Mouse (Mus musculus) heart, adult 2 months (tissue): ENCODE results near the gene Psmd6. TPM values are rescaled to one million over a fixed set of nuclear protein-coding genes. Genes with fewer than 3 reads are reported as not detected.

Experiments used
- DNase-seq, 2 experiments: peaks; one replicate each; pipeline ENCODE4 v3.0.0; 2021
- H3K27ac ChIP-seq: fragments of 200-600 bp; 2 replicates; pipeline ENCODE4 v1.8.1; 2022
- H3K27me3 ChIP-seq: fragments of 200-500 bp; 2 replicates; pipeline ENCODE4 v1.6.1; 2012; ENCODE audit warnings: mild to moderate bottlenecking, low read length, inconsistent platforms, mixed read lengths; ENCODE audit not compliant: control insufficient read depth, insufficient read depth
- H3K36me3 ChIP-seq: fragments of 200-500 bp; 2 replicates; pipeline ENCODE4 v1.6.1; 2012; ENCODE audit warnings: low read length, inconsistent platforms; ENCODE audit not compliant: control insufficient read depth, insufficient read depth
- H3K4me1 ChIP-seq: fragments of 200-500 bp; 2 replicates; pipeline ENCODE4 v1.6.1; 2011; ENCODE audit warnings: low read length; ENCODE audit not compliant: control insufficient read depth, insufficient read depth
- H3K4me3 ChIP-seq: fragments of 200-600 bp; 2 replicates; pipeline ENCODE4 v1.8.1; 2022
- H3K79me2 ChIP-seq: fragments of 200-500 bp; replicated peaks from 2 replicates; pipeline ENCODE4 v1.6.1; 2012; ENCODE audit warnings: mild to moderate bottlenecking, inconsistent platforms, low read length, moderate library complexity, mixed read lengths; ENCODE audit not compliant: control insufficient read depth, insufficient read depth
- H3K9ac ChIP-seq: fragments of 200-500 bp; 2 replicates; pipeline ENCODE4 v1.6.1; 2012; ENCODE audit warnings: low read depth, mild to moderate bottlenecking, control low read depth, inconsistent platforms, low read length, mixed read lengths
- CTCF ChIP-seq: fragments of 200-600 bp; IDR thresholded peaks from 2 replicates; pipeline ENCODE4 v1.8.1; 2022; ENCODE audit warnings: antibody characterized with exemption, mild to moderate bottlenecking, moderate library complexity
- EP300 ChIP-seq: fragments of 200-500 bp; IDR thresholded peaks from 2 replicates; pipeline ENCODE4 v1.6.1; 2011; ENCODE audit warnings: low read depth, low read length, control low read depth; ENCODE audit not compliant: insufficient read depth
- POLR2A ChIP-seq: fragments of 200-500 bp; IDR thresholded peaks from 2 replicates; pipeline ENCODE4 v1.6.1; 2011; ENCODE audit warnings: mild to moderate bottlenecking, low read depth, low read length, control low read depth; ENCODE audit not compliant: insufficient read depth
- WGBS: fragments of 180-500 bp; shearing (Covaris S2); methylation state at CpG from one replicate; pipeline ENCODE4 v1.1.7; 2018; 5-methylcytosine and 5-hydroxymethylcytosine counted together
- intact Hi-C: fragments of 180-260 bp; cut with DNase I; formaldehyde crosslinking; loops from one replicate; pipeline ENCODE4 v1.15.1; 2025
- polyA plus RNA-seq: library from polyadenylated mRNA; depleted of rRNA; stranded (reverse); fragments of >200 nt; gene quantifications from 2 replicates; pipeline ENCODE4 v1.2.3, GENCODE M21; 2012; rRNA removed
- total RNA-seq, 2 experiments: library from RNA; stranded (reverse); gene quantifications; 2 replicates each; pipeline ENCODE4 v1.2.3; 2021

Gene Psmd6
- total and polyA plus RNA-seq, 3 experiments, result 26.0 to 84.4 (median 73.3) TPM

DNA sequence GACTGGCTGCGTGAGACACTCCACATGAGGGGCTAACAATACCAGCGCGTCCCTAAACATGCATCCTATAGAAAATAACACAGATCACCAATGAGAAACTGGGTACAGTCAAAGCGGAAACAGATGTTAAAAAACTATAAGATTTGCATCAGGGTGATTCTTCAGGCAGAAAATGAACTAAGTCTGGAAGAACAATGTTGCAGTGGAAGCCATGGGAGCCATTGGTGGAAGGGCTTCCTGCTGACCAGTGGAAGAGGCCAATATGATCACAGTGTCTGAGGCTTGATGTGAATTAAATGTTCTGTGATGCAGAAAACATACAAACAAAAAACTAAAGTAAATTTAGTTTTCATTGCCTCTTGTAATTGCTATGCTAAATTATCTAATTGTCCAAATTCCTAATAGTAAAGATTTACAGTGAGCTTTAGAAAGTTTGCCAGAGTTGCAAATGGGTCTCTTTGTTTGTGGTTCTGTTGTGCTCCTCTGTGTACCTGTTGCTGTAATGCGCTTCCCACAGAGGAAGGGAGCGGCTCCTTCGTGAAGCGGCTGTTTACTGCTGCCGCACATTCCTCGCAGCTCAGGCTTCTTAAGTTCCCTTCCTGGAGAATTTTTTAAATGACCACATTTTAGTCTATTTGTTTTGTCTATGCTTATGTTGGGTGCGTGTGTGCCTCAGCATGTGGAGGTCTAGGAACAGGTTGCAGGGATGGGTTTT lies 58.1 kb downstream of the Psmd6 start:
- intact Hi-C loops, result no loop called here
- Histone ChIP-seq H3K27ac (no peak overlapping the region), H3K36me3 (peaks cover 8% of the 10 kb centered on the region), H3K79me2 (no peaks in the 10 kb centered on the region), H3K9ac (no peak overlapping the region), H3K27me3 (no peaks in the 10 kb centered on the region), H3K4me3 (no peak overlapping the region), H3K4me1 (peaks cover 5% of the 10 kb centered on the region)
- TF ChIP-seq CTCF, result no peak
- no peak for TF ChIP-seq EP300
- TF ChIP-seq POLR2A, result no peak
- WGBS, result 92% methylated on average over 11 of the region's 11 CpGs
- DNase-seq, result no peak

Other genes starting within 250 kb of the Psmd6 start
- gene Gm281, start 206.5 kb downstream of the Psmd6 start, total RNA-seq, result not detected
- gene Gm281, start 206.5 kb downstream of the Psmd6 start, polyA plus RNA-seq, result 0.18 TPM in 1 of 2 replicates, not detected in the other
- gene Atxn7, start 159.5 kb downstream of the Psmd6 start, total RNA-seq, result 10 to 100 TPM; 16.1 to 16.2 TPM
- 13.9 and 22.4 TPM in 2 replicates for gene Atxn7, start 159.5 kb downstream of the Psmd6 start, polyA plus RNA-seq
- 10 to 100 TPM; 80.1 to 99.4 TPM for gene Thoc7, start 159.1 kb downstream of the Psmd6 start, total RNA-seq
- gene Thoc7, start 159.1 kb downstream of the Psmd6 start, polyA plus RNA-seq, result 30.6 and 38.3 TPM in 2 replicates
- not detected for gene Olfr720, start 65.9 kb upstream of the Psmd6 start, total RNA-seq
- gene Olfr720, start 65.9 kb upstream of the Psmd6 start, polyA plus RNA-seq, result not detected in 2 replicates
- gene Olfr31, start 201.8 kb upstream of the Psmd6 start, total RNA-seq, result not detected
- gene Olfr31, start 201.8 kb upstream of the Psmd6 start, polyA plus RNA-seq, result not detected in 2 replicates
- gene Il3ra, start 225.3 kb upstream of the Psmd6 start, total RNA-seq, result 1 to 10 TPM; 2.6 to 3.7 TPM
- 9.9 and 18.4 TPM in 2 replicates for gene Il3ra, start 225.3 kb upstream of the Psmd6 start, polyA plus RNA-seq